Mouse (Mus musculus) left cerebral cortex, postnatal 10 days (tissue): ENCODE results near the gene Scml2. TPM values are rescaled to one million over a fixed set of nuclear protein-coding genes. Genes with fewer than 3 reads are reported as not detected.
"Not testable (repeated sequence)": the region's sequence is repeated elsewhere in the genome, so short reads cannot be mapped to it uniquely, and the experiment has no call there.

Source experiments
- DNase-seq, 2 experiments: peaks; one replicate each; pipeline ENCODE4 v3.0.0; 2021 to 2022; ENCODE audit warnings: low spot score in 2 of 2, mixed read lengths in 1 of 2; ENCODE audit errors: extremely low spot score in 1 of 2
- intact Hi-C: fragments of 180-260 bp; cut with DNase I; formaldehyde crosslinking; loops from one replicate; pipeline ENCODE4 v1.15.1; 2025
- total RNA-seq, 2 experiments: library from RNA; stranded (reverse); gene quantifications; 2 replicates each; pipeline ENCODE4 v1.2.3; 2021

The Scml2 gene
- total RNA-seq = 1 to 10 TPM; 1.7 to 2.0 TPM

- intact Hi-C loops, DNase-seq: not testable (repeated sequence)
Observed at GRCm38 (mm10) chrX:161116893-161117292, at the start of gene Scml2. Gene Scml2, plus strand, starts transcription at chrX:161117193.

GRCm38 (mm10) chrX:161075576-161075975 is 41.4 kb upstream of the Scml2 start:
- DNase-seq, intact Hi-C loops: not testable (repeated sequence)

- intact Hi-C loops = no loop called here
- peak; percentile 31 to 56 for DNase-seq
Observed at GRCm38 (mm10) chrX:161162314-161163068, 45.5 kb downstream of the Scml2 start.

GRCm38 (mm10) chrX:161163069-161163416 is 46.0 kb downstream of the Scml2 start:
- no peak for DNase-seq
- intact Hi-C loops = no loop called here

GRCm38 (mm10) chrX:161287156-161287555 is 170.2 kb downstream of the Scml2 start, which contains the start of gene Gm15262:
Gene Gm15262, plus strand, starts transcription at chrX:161287456.
- DNase-seq, intact Hi-C loops: not testable (repeated sequence)

Other genes starting within 250 kb of the Scml2 start
- gene Gja6, start 210.1 kb upstream of the Scml2 start, total RNA-seq = 1 to 10 TPM; 1.5 to 1.9 TPM
- gene Cdkl5, start 122.5 kb upstream of the Scml2 start, total RNA-seq = 100 to 1,000 TPM; 132 to 142 TPM
- not detected for gene Gm15262, start 170.3 kb downstream of the Scml2 start, total RNA-seq